Mouse (Mus musculus) embryonic fibroblast, embryonic 13.5 days (primary cell): Measurements from ENCODE around the gene Tmcc1. TPM values are rescaled to one million over a fixed set of nuclear protein-coding genes. Genes with fewer than 3 reads are reported as not detected.

ENCODE experiments used
- H3K27ac ChIP-seq: 2 replicates; pipeline ENCODE4 v1.5.1; 2012; ENCODE audit warnings: low read length, control low read depth, inconsistent platforms; ENCODE audit not compliant: insufficient read depth
- H3K4me1 ChIP-seq: 2 replicates; pipeline ENCODE4 v1.6.1; 2011; ENCODE audit warnings: low read length; ENCODE audit not compliant: control insufficient read depth, insufficient read depth
- H3K4me3 ChIP-seq: 2 replicates; pipeline ENCODE4 v1.5.1; 2011; ENCODE audit warnings: mild to moderate bottlenecking, control low read depth, low read length; ENCODE audit not compliant: insufficient read depth
- CTCF ChIP-seq: IDR thresholded peaks from 2 replicates; pipeline ENCODE4 v1.5.1; 2011; ENCODE audit warnings: mild to moderate bottlenecking, control low read depth, low read length, moderate library complexity, borderline replicate concordance; ENCODE audit not compliant: insufficient read depth
- POLR2A ChIP-seq: IDR thresholded peaks from 2 replicates; pipeline ENCODE4 v1.6.1; 2011; ENCODE audit warnings: low read depth, mild to moderate bottlenecking, control low read depth, low read length, moderate library complexity
- polyA plus RNA-seq: library from polyadenylated mRNA; stranded (reverse); fragments of >200 nt; gene quantifications from 2 replicates; pipeline ENCODE4 v1.2.4, GENCODE M21; 2011; ENCODE audit warnings: low read depth; ENCODE audit not compliant: missing spikeins, insufficient read length

Tmcc1 gene
- polyA plus RNA-seq, 1 experiment: 22.7 TPM

GRCm38 (mm10) chr6:115995531-115995941 is 197.8 kb downstream of the Tmcc1 start:
- Histone ChIP-seq H3K27ac (no peak overlapping the region), H3K4me1 (peaks cover 2% of the 10 kb centered on the region; the same call in 1 of the 2 replicates), H3K4me3 (no peak overlapping the region)
- no peak for TF ChIP-seq CTCF
- TF ChIP-seq POLR2A: no peak

DNA sequence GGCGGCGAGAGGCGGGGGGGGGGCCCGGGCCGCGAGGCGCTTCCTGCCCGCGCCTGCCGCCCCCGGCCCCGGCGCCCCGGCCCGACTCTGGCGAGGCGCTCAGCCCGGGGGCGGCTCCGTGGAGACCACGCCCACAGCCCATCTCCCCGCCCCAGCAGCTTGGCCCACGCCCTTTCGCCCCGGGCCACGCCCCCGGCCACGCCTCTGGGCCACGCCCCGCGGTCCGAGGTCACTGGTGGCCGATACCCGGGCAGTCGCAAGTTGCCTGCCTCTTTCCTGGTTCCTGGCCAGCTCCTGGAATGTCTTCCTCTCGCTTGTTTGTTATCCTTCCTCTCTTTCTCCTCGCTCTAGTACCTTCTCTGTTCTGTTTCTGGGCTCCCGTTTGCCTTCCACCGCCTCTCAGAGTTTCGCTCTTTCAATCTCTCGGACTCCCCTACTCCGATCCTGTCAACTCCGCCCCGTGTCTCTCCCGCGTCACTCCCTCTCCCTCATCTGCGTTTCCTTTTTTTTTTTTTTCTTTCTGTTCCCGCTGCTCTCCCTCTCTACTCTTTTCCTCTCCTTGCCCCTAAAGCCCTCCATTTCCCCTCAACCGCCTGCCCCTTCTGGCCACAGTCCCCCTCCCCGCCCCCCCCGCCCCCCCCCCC is 198.3 kb downstream of the Tmcc1 start, which contains the start of gene Plxnd1:
Gene Plxnd1, minus strand, starts transcription at position 129 of the 644 bp plus-strand sequence.
- Histone ChIP-seq H3K27ac (peak within 1 kb of the TSS; percentile 53), H3K4me3 (peak within 1 kb of the TSS; percentile 55), H3K4me1 (peaks cover 2% of the 10 kb centered on the region; the same call in 1 of the 2 replicates)
- TF ChIP-seq POLR2A (peak; percentile 79), CTCF (no peak)

DNA sequence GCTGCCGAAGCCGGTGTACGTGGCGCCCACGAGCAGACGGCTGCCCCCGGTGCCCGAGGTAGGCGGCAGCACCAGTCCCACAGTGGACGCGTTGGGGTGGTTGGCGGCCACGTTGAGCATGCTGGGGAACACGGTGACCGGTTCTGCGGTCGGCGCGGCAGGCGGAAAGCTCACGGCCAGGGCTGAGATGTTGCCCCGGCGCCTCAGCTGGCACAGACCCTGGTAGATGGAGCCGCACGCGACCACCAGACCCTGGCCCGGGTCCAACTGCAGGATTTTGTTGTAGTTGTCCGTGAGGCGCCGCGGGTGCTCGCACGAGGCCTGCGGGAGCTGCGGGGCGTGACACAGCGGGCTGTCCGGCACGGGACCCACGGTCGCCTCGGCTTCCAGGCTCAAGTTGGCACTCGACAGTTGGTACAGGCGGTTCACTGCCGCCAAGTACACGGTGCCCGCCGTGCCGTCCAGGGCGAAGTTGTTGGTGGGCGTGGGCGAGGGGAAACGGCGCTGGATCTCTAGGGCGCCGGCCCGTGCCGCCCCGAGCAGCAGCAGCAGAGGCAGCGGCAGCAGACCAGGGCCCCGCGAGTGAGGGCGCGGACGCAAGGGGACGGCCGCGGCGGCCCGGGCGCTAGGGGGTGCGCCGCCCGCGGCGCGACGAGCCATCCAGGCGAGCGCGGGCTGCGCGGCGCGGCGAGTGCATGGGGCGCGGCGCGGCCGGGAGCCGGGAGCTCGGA is 199.0 kb downstream of the Tmcc1 start:
- Histone ChIP-seq H3K4me3 (peak overlapping the region; percentile 22), H3K4me1 (peaks cover 2% of the 10 kb centered on the region; the same call in 1 of the 2 replicates), H3K27ac (no peak overlapping the region)
- no peak for TF ChIP-seq POLR2A

DNA sequence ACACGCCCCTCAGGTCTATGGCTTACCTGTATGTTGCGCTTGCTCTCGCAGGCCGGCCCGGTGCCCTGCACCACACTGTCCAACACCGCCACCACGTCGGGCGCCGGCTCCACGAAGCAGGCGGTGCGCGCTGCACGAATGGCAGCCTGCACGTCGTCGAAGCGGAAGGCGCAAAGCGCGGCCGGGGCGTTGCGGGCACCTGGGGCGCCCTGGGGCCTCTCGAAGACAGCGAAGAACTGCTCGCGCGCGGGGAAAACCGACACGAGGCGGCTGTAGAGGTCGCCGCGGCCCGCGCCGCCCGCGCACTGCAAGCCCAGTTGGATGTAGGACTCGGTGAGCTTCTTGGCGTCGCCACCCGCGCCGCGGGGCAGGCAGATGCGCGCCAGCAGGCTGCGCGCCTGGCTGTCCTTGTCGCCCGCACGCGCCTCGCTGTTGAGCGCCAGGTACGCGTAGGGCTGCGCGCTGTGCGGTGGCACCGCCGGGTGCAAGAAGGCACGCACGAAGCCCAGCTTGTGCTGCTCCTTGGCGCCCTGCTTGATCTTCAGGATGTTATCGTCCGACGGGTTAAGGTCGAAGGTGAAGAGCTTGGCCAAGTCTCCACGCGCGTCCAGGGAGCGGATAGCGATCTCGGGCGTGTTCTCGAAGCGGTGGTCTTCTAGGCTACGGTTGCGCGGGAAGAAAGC is 199.7 kb downstream of the Tmcc1 start:
- peak overlapping the region; percentile 22 for H3K4me3 ChIP-seq
- no peak overlapping the region for H3K27ac ChIP-seq
- H3K4me1 ChIP-seq: peaks cover 2% of the 10 kb centered on the region; the same call in 1 of the 2 replicates
- TF ChIP-seq CTCF: no peak
- TF ChIP-seq POLR2A: no peak

DNA sequence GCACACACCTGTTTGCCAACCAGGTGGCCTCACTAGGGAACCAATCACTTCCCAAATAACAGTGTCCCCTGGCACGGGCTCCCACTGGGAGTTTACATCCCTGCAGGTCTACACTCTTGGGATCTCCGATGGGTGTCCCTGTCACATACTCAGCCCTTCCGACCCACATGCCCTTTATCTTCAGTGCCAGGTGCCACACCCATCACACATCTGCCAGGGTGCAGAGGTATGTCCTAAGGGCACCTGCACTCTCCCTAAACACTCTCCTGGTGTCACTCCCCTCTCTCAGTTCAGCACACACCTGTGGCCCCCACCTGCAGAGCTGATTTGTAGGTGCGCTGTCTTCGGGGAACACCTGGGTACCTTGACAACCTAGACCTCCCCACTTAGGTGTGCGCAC is 200.3 kb downstream of the Tmcc1 start:
- Histone ChIP-seq H3K27ac (no peak overlapping the region), H3K4me1 (peaks cover 2% of the 10 kb centered on the region; the same call in 1 of the 2 replicates), H3K4me3 (peak overlapping the region; percentile 22)
- TF ChIP-seq CTCF: no peak
- TF ChIP-seq POLR2A: no peak

GRCm38 (mm10) chr6:115991881-115992620 is 201.2 kb downstream of the Tmcc1 start:
- Histone ChIP-seq H3K27ac (peak overlapping the region; percentile 38), H3K4me3 (0 out of 2 replicates have a peak overlapping the region, but pooled peaks have one; percentile 1), H3K4me1 (peaks cover 2% of the 10 kb centered on the region; the same call in 1 of the 2 replicates)
- no peak for TF ChIP-seq CTCF
- TF ChIP-seq POLR2A: no peak

DNA sequence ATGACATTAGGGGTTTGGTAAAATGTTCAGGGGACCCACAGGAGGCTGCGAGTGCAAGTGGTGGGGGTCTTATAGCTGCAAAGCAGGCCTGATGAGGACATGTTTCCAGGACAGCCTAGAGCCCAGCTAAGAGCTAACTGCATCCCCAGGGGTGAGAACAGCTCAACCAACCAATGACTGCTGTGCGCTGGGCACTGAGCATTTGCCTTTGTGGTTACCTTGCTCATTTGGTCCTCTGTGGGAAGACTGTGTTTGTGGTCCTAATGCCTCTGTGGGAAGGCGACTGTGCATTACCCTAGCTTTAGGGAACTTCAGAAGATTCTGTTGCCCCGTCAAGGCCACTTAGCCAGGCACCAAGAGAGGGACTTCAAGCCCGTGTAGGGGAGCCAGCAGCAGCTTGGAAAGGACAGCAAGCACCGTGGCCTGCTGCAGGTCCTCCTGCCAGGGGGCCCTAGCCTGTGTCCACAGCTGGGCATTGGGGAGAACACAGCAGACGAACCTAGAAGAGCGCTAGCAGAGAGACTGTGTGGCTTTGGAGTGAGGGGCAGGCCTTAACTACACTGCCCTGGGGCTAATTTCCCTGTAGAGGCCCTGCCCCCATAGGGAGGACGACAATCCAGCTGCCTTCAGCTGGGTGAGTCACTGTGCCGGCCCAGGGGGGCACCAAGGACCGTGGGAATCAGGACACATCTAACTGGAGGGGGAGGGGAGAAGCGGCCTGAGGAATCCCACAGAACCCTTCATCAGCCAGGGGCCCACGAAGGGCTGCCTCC is 202.0 kb downstream of the Tmcc1 start:
- Histone ChIP-seq H3K4me1 (peaks cover 2% of the 10 kb centered on the region; the same call in 1 of the 2 replicates), H3K27ac (peak overlapping the region; percentile 38), H3K4me3 (0 out of 2 replicates have a peak overlapping the region, but pooled peaks have one; percentile 1)
- no peak for TF ChIP-seq CTCF
- TF ChIP-seq POLR2A: no peak

- Histone ChIP-seq H3K27ac (no peak overlapping the region), H3K4me3 (no peak overlapping the region), H3K4me1 (no peaks in the 10 kb centered on the region; the same call in 1 of the 2 replicates)
- TF ChIP-seq CTCF (no peak), POLR2A (no peak)
Measured at GRCm38 (mm10) chr6:115990479-115990878, 202.8 kb downstream of the Tmcc1 start.
